Mouse (Mus musculus): ENCODE results near the gene Ttc7b.

DNA sequence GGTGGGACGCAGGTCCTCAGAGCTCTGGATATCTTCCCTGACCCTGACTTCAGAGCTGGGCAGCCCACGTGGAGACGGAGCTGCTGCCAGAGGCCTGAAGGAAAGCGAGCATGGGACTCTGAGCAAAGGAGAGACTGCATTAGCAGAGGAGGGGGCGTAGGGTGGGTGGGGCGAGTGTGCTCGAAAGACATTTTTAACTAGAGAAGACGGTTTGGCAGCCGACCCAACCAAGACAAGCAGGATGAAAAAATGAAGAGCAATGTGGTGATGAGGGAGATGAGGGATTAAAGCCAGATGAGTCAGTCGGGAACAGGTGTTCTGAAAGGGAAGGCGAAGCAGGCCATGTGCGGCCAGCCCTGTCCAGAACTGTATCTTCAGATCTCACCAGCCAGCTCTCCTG is 159.3 kb downstream of the Ttc7b start:
- TF ChIP-seq CTCF (IDR thresholded peaks at IDR 0.05; ENCODE audit: control insufficient read depth, insufficient read depth, insufficient read length) (no peak), MAX (IDR thresholded peaks at IDR 0.05) (no peak), USF1 (IDR thresholded peaks at IDR 0.05; ENCODE audit: low read depth) (no peak), MYOD1 (IDR thresholded peaks at IDR 0.05; ENCODE audit: control insufficient read depth, insufficient read length, low read depth) (peak; percentile 97)

Data from C2C12 (cell line).